Mouse (Mus musculus) olfactory bulb, adult 2 months (tissue): ENCODE measurements around the gene Smarca2.

Experiments used
- CTCF ChIP-seq: fragments of 200-500 bp; IDR thresholded peaks from 2 replicates; pipeline ENCODE4 v1.5.1; 2012; ENCODE audit warnings: low read depth, mild to moderate bottlenecking, low read length, moderate library complexity; ENCODE audit not compliant: insufficient read depth
- POLR2A ChIP-seq: fragments of 200-500 bp; IDR thresholded peaks from 2 replicates; pipeline ENCODE4 v1.6.1; 2012; ENCODE audit warnings: mild to moderate bottlenecking, low read depth, low read length, moderate library complexity; ENCODE audit not compliant: insufficient read depth

DNA sequence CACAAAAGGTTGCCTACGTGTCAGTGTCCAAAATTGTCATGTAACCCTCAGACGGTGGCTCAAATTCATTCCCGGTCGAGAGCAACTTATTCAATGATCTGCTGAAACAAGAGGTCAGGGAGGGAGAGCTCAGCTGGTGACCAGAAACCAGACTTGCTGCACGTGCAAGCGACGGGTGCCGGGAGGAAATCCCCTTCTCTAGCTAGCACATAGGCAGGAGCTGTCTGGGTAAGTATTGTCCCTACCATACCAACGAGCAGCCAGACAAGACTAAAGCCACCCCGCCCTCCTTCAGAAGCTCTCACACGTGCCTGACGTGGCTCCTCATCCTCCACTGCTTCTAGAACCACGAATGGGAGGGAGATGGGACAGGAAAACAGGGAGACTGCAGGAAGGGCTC is 154.4 kb downstream of the Smarca2 start:
- TF ChIP-seq CTCF (no peak), POLR2A (no peak)
